Mouse (Mus musculus) liver, adult 2 months (tissue): ENCODE results near the gene Ltb4r2. TPM values are rescaled to one million over a fixed set of nuclear protein-coding genes. Genes with fewer than 3 reads are reported as not detected.
"Not testable (repeated sequence)": the region's sequence is repeated elsewhere in the genome, so short reads cannot be mapped to it uniquely, and the experiment has no call there.

Source experiments
- DNase-seq: peaks from one replicate; pipeline ENCODE4 v3.0.0-alpha.2; 2011; ENCODE audit warnings: low read depth, low spot score; ENCODE audit errors: extremely low read depth
- H3K27ac ChIP-seq: fragments of 200-500 bp; replicated peaks from 2 replicates; pipeline ENCODE4 v1.5.1; 2012; ENCODE audit warnings: low read depth, mild to moderate bottlenecking, control low read depth, inconsistent platforms, low read length; ENCODE audit not compliant: insufficient read depth
- H3K27me3 ChIP-seq: fragments of 200-500 bp; 2 replicates; pipeline ENCODE4 v1.6.1; 2012; ENCODE audit warnings: mild to moderate bottlenecking, moderate library complexity, low read length, inconsistent platforms; ENCODE audit not compliant: control insufficient read depth, insufficient read depth
- H3K36me3 ChIP-seq: fragments of 200-500 bp; 2 replicates; pipeline ENCODE4 v1.6.1; 2012; ENCODE audit warnings: low read length, inconsistent platforms; ENCODE audit not compliant: control insufficient read depth, insufficient read depth
- H3K4me1 ChIP-seq: fragments of 200-500 bp; 2 replicates; pipeline ENCODE4 v1.6.1; 2011; ENCODE audit warnings: low read length; ENCODE audit not compliant: control insufficient read depth, insufficient read depth
- H3K4me3 ChIP-seq: fragments of 200-500 bp; 2 replicates; pipeline ENCODE4 v1.5.1; 2011; ENCODE audit warnings: low read depth, mild to moderate bottlenecking, control low read depth, low read length, moderate library complexity; ENCODE audit not compliant: insufficient read depth
- H3K79me2 ChIP-seq: fragments of 200-500 bp; 2 replicates; pipeline ENCODE4 v1.6.1; 2012; ENCODE audit warnings: inconsistent platforms, mild to moderate bottlenecking, low read length, moderate library complexity; ENCODE audit not compliant: control insufficient read depth, insufficient read depth
- H3K9ac ChIP-seq: fragments of 200-500 bp; 2 replicates; pipeline ENCODE4 v1.6.1; 2012; ENCODE audit warnings: low read depth, mild to moderate bottlenecking, control low read depth, inconsistent platforms, low read length
- CTCF ChIP-seq: fragments of 200-500 bp; IDR thresholded peaks from 2 replicates; pipeline ENCODE4 v1.5.1; 2011; ENCODE audit warnings: low read depth, low read length, control low read depth
- POLR2A ChIP-seq: fragments of 200-500 bp; IDR thresholded peaks from 2 replicates; pipeline ENCODE4 v1.6.1; 2011; ENCODE audit warnings: low read length, control low read depth; ENCODE audit not compliant: insufficient read depth; ENCODE audit errors: extremely low read depth
- WGBS: fragments of 180-500 bp; shearing (Covaris S2); methylation state at CpG from one replicate; pipeline ENCODE4 v1.1.7; 2018; 5-methylcytosine and 5-hydroxymethylcytosine counted together
- polyA plus RNA-seq: library from polyadenylated mRNA; depleted of rRNA; stranded (reverse); fragments of >200 nt; gene quantifications from 2 replicates; pipeline ENCODE4 v1.2.3, GENCODE M21; 2012
- total RNA-seq: library from RNA; depleted of rRNA; stranded (reverse); fragments of >200 nt; gene quantifications from 2 replicates; pipeline ENCODE4 v1.2.3, GENCODE M21; 2014

Gene Ltb4r2
- total and polyA plus RNA-seq, 2 experiments, result 0.74 to 2.6 TPM

DNA sequence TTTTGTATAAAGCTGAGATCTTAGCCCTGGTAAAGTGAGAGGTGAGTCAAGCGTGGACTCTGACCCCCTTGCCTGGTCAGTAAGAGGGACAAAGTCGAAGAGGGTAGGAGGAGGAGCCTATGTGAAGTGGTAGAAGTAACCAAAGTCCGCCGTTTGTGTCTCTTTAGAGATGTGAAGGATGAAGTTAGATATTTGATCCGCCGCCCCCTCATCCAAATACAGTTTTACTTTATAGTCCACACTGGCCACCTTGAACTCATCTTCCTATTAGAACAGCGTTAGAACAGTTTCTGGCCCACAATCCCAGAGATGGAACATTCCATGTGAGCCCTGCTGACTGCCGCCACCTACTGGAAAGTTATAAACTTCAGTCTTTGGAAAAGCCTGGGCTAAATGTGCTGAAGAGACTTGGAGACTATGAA lies 2.9 kb upstream of the Ltb4r2 start, which contains the start of gene Cideb:
TSS of gene Cideb (minus strand) at position 96 of the 422 bp plus-strand sequence.
- peak; percentile 95 for DNase-seq

GRCm38 (mm10) chr14:55760156-55760555 lies 1.1 kb upstream of the Ltb4r2 start:
- not testable (repeated sequence) for H3K27me3 ChIP-seq, H3K79me2 ChIP-seq, H3K9ac ChIP-seq, H3K27ac ChIP-seq, H3K36me3 ChIP-seq, H3K4me3 ChIP-seq
- WGBS, result 2% methylated on average over 6 of the region's 6 CpGs
- peak; percentile 67 for DNase-seq
- TF ChIP-seq CTCF, result peak; percentile 81
- peaks cover 10% of the 10 kb centered on the region; the same call in 1 of the 2 replicates for H3K4me1 ChIP-seq

More for the DNA sequence above, 2.9 kb upstream of the Ltb4r2 start, which contains the start of gene Cideb:
- H3K27me3 ChIP-seq, result peaks cover 5% of the 10 kb centered on the region; the same call in 1 of the 2 replicates
- H3K9ac ChIP-seq, result peak within 1 kb of the TSS; percentile 86
- 5% methylated on average over 8 of the region's 8 CpGs for WGBS
- peaks cover 10% of the 10 kb centered on the region; the same call in 1 of the 2 replicates for H3K4me1 ChIP-seq
- H3K36me3 ChIP-seq, result peaks cover 24% of the 10 kb centered on the region
- H3K4me3 ChIP-seq, result peak within 1 kb of the TSS; percentile 71
- peak; percentile 52; the same call in 1 of the 2 replicates for TF ChIP-seq CTCF
- TF ChIP-seq POLR2A, result no peak
- H3K27ac ChIP-seq, result peak within 1 kb of the TSS; percentile 95
- no peaks in the 10 kb centered on the region; the same call in 1 of the 2 replicates for H3K79me2 ChIP-seq

DNA sequence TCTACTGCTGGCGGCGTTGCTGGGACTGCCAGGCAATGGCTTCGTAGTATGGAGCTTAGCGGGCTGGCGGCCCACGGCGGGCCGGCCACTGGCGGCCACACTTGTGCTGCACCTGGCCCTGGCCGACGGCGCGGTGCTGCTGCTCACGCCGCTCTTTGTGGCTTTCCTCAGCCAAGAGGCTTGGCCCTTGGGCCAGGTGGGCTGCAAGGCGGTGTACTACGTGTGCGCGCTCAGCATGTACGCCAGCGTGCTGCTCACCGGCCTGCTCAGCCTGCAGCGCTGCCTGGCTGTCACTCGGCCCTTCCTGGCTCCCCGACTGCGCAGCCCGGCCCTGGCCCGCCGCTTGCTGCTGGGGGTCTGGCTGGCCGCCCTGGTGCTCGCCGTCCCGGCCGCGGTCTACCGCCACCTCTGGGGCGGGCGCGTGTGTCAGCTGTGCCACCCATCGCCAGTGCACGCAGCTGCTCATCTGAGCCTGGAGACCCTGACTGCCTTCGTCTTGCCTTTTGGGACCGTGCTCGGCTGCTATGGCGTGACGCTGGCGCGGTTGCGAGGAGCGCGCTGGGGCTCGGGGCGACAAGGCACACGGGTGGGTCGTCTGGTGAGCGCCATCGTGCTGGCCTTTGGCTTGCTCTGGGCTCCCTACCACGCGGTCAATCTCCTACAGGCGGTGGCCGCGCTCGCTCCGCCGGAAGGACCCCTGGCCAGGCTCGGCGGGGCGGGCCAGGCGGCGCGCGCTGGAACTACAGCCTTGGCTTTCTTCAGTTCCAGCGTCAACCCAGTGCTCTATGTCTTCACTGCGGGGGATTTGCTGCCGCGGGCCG lies 983 bp downstream of the Ltb4r2 start:
- no peak overlapping the region for H3K27ac ChIP-seq
- peaks cover 2% of the 10 kb centered on the region; the same call in 1 of the 2 replicates for H3K4me1 ChIP-seq
- peak overlapping the region; percentile 48 for H3K9ac ChIP-seq
- no peak for DNase-seq
- WGBS, result 16% methylated on average over 77 of the region's 77 CpGs
- no peaks in the 10 kb centered on the region for H3K36me3 ChIP-seq
- peak overlapping the region; percentile 49; the same call in 1 of the 2 replicates for H3K4me3 ChIP-seq
- no peaks in the 10 kb centered on the region for H3K79me2 ChIP-seq
- TF ChIP-seq POLR2A (no peak), CTCF (peak; percentile 17; the same call in 1 of the 2 replicates)
- peaks cover 7% of the 10 kb centered on the region; the same call in 1 of the 2 replicates for H3K27me3 ChIP-seq

GRCm38 (mm10) chr14:55763166-55763565 lies 1.9 kb downstream of the Ltb4r2 start:
- H3K4me1 ChIP-seq, result peaks cover 7% of the 10 kb centered on the region; the same call in 1 of the 2 replicates
- no peak for TF ChIP-seq POLR2A
- TF ChIP-seq CTCF, result no peak
- no peak overlapping the region for H3K27ac ChIP-seq
- no peak for DNase-seq
- H3K4me3 ChIP-seq, result no peak overlapping the region
- no peaks in the 10 kb centered on the region for H3K36me3 ChIP-seq
- peaks cover 7% of the 10 kb centered on the region; the same call in 1 of the 2 replicates for H3K27me3 ChIP-seq
- H3K9ac ChIP-seq, result no peak overlapping the region
- H3K79me2 ChIP-seq, result no peaks in the 10 kb centered on the region
- 52% methylated on average over 7 of the region's 7 CpGs for WGBS

GRCm38 (mm10) chr14:55765696-55766095 lies 4.5 kb downstream of the Ltb4r2 start, which contains the start of gene Ltb4r1:
TSS of gene Ltb4r1 (plus strand) at chr14:55765962.
- Histone ChIP-seq H3K9ac (no peak within 1 kb of the TSS), H3K36me3 (no peaks in the 10 kb centered on the region), H3K79me2 (no peaks in the 10 kb centered on the region), H3K27me3 (peaks cover 7% of the 10 kb centered on the region; the same call in 1 of the 2 replicates), H3K4me1 (peaks cover 6% of the 10 kb centered on the region; the same call in 1 of the 2 replicates), H3K27ac (no peak within 1 kb of the TSS), H3K4me3 (no peak within 1 kb of the TSS)
- TF ChIP-seq CTCF, result no peak
- no peak for TF ChIP-seq POLR2A
- 64% methylated on average over 4 of the region's 4 CpGs for WGBS
- no peak for DNase-seq
